In genomic region chr15:10399795-10400194, GRCm38 (mm10) we compare ENCODE assay signal across 13 mouse cellular contexts. TPM values are rescaled to one million over a fixed set of nuclear protein-coding genes. Genes with fewer than 3 reads are reported as not detected.
DNase-seq lines count a peak whose midpoint lies in the region; ATAC-seq and TF ChIP-seq lines count a peak whose summit lies in the region.
"Had no signal": no experiment of that assay in that cellular context is flagged by ENCODE, and none has a peak within 500 bp of the region (broad histone marks: within the 10 kb centered on the region; RNA-seq: fewer than 3 reads in every experiment).

No protein-coding gene starts in this region.

- no peaks in the 10 kb centered on the region for H3K27me3 ChIP-seq in hindbrain, postnatal 0 days (ENCODE audit: insufficient read depth, low read length)
- no peaks in the 10 kb centered on the region for H3K27me3 ChIP-seq in hindbrain, embryonic 16.5 days (replicated peaks; ENCODE audit: control insufficient read depth, insufficient read depth, low read length)
- no peaks in the 10 kb centered on the region for H3K27me3 ChIP-seq in kidney, embryonic 14.5 days (ENCODE audit: control insufficient read depth, insufficient read depth, low read length)
- no peaks in the 10 kb centered on the region for H3K27me3 ChIP-seq in liver, embryonic 14.5 days (ENCODE audit: control insufficient read depth, insufficient read depth, low read length)
- H3K27me3 ChIP-seq in forebrain, embryonic 14.5 days (replicated peaks; ENCODE audit: control insufficient read depth, insufficient read depth, low read length) = no peaks in the 10 kb centered on the region
- H3K27me3 ChIP-seq: forebrain, embryonic 15.5 days had no signal

- whole genome bisulfite sequencing in hindbrain, postnatal 0 days = 74% methylated on average over 2 of the region's 2 CpGs
- WGBS in hindbrain, embryonic 16.5 days = 75% methylated on average over 2 of the region's 2 CpGs
- 69% methylated on average over 2 of the region's 2 CpGs for WGBS in kidney, embryonic 14.5 days
- WGBS in liver, embryonic 14.5 days (ENCODE audit: insufficient replicate concordance) = 48% methylated on average over 2 of the region's 2 CpGs
- 68% methylated on average over 2 of the region's 2 CpGs for WGBS in forebrain, embryonic 14.5 days

- H3K4me2 ChIP-seq in hindbrain, postnatal 0 days (ENCODE audit: low read depth, low read length) = no peak overlapping the region
- H3K4me2 ChIP-seq in hindbrain, embryonic 16.5 days (ENCODE audit: low read length) = no peak overlapping the region
- H3K4me2 ChIP-seq in kidney, embryonic 14.5 days (replicated peaks; ENCODE audit: low read depth, low read length) = no peak overlapping the region
- no peak overlapping the region for H3K4me2 ChIP-seq in liver, embryonic 14.5 days (ENCODE audit: low read depth)
- no peak overlapping the region for H3K4me2 ChIP-seq in forebrain, embryonic 14.5 days (ENCODE audit: low read length)
- H3K4me2 ChIP-seq: forebrain, embryonic 15.5 days had no signal

- H3K4me3 ChIP-seq in hindbrain, postnatal 0 days (ENCODE audit: low read length) = no peak overlapping the region
- H3K4me3 ChIP-seq in hindbrain, embryonic 16.5 days (ENCODE audit: low read length) = no peak overlapping the region
- no peak overlapping the region for H3K4me3 ChIP-seq in kidney, embryonic 14.5 days (ENCODE audit: low read length)
- no peak overlapping the region for H3K4me3 ChIP-seq in liver, embryonic 14.5 days (ENCODE audit: insufficient read depth in 1 of 2, low read depth in 2 of 2, low read length in 2 of 2)
- no peak overlapping the region for H3K4me3 ChIP-seq in forebrain, embryonic 14.5 days (ENCODE audit: low read depth, low read length)
- H3K4me3 ChIP-seq: forebrain, embryonic 15.5 days had no signal

- TF ChIP-seq CTCF in hindbrain, postnatal 0 days (IDR thresholded peaks at IDR 0.05; ENCODE audit: low read depth) = no peak
- TF ChIP-seq CTCF in liver, embryonic 14.5 days (IDR thresholded peaks at IDR 0.05; ENCODE audit: low read depth) = no peak

- no peaks in the 10 kb centered on the region for H3K4me1 ChIP-seq in hindbrain, postnatal 0 days (ENCODE audit: insufficient read depth, low read length)
- H3K4me1 ChIP-seq in hindbrain, embryonic 16.5 days (ENCODE audit: control insufficient read depth, insufficient read depth, low read depth, low read length) = no peaks in the 10 kb centered on the region
- H3K4me1 ChIP-seq in kidney, embryonic 14.5 days (ENCODE audit: control insufficient read depth, insufficient read depth, low read length) = no peaks in the 10 kb centered on the region
- peaks cover 0 to 2% of the 10 kb centered on the region in 2 experiments; a peak in 1 of 4 replicates for H3K4me1 ChIP-seq in liver, embryonic 14.5 days (replicated peaks; ENCODE audit: control insufficient read depth in 2 of 2, insufficient read depth in 2 of 2, low read length in 1 of 2)
- no peaks in the 10 kb centered on the region for H3K4me1 ChIP-seq in forebrain, embryonic 14.5 days (ENCODE audit: control insufficient read depth, insufficient read depth, low read length)
- H3K4me1 ChIP-seq: forebrain, embryonic 15.5 days had no signal

- no peak overlapping the region for H3K27ac ChIP-seq in hindbrain, postnatal 0 days
- no peak overlapping the region for H3K27ac ChIP-seq in hindbrain, embryonic 16.5 days (ENCODE audit: low read depth, low read length)
- no peak overlapping the region for H3K27ac ChIP-seq in kidney, embryonic 14.5 days (ENCODE audit: low read depth, low read length)
- H3K27ac ChIP-seq in liver, embryonic 14.5 days = no peak overlapping the region
- no peak overlapping the region for H3K27ac ChIP-seq in forebrain, embryonic 14.5 days (ENCODE audit: low read depth, low read length)
- H3K27ac ChIP-seq: forebrain, embryonic 15.5 days; macrophage had no signal

- DNase-seq in hindbrain, postnatal 0 days (ENCODE audit: low spot score) = no peak
- peak; percentile 16 to 30 (median 27) for DNase-seq in liver, embryonic 14.5 days (ENCODE audit: low read depth in 3 of 3, low spot score in 3 of 3)
- peak; percentile 31 to 52 for DNase-seq in lung, postnatal 4 days
- DNase-seq in spleen, postnatal 36 days (ENCODE audit: low spot score in 2 of 2) = no peak
- DNase-seq in forebrain, embryonic 14.5 days (ENCODE audit: low spot score) = no peak
- DNase-seq in MN1 (ENCODE audit: low spot score) = no peak
- DNase-seq: thymus, postnatal 36 days had no signal

- no peaks in the 10 kb centered on the region for H3K9me3 ChIP-seq in hindbrain, postnatal 0 days (ENCODE audit: low read length)
- no peaks in the 10 kb centered on the region for H3K9me3 ChIP-seq in hindbrain, embryonic 16.5 days (ENCODE audit: control insufficient read depth, low read length)
- H3K9me3 ChIP-seq in kidney, embryonic 14.5 days (ENCODE audit: control insufficient read depth, low read length) = no peaks in the 10 kb centered on the region
- no peaks in the 10 kb centered on the region for H3K9me3 ChIP-seq in liver, embryonic 14.5 days (ENCODE audit: control insufficient read depth, low read length)
- no peaks in the 10 kb centered on the region for H3K9me3 ChIP-seq in forebrain, embryonic 14.5 days (replicated peaks; ENCODE audit: control insufficient read depth, low read length)
- H3K9me3 ChIP-seq: forebrain, embryonic 15.5 days had no signal

- H3K36me3 ChIP-seq in hindbrain, postnatal 0 days (ENCODE audit: insufficient read depth, low read length) = no peaks in the 10 kb centered on the region
- no peaks in the 10 kb centered on the region for H3K36me3 ChIP-seq in hindbrain, embryonic 16.5 days (ENCODE audit: control insufficient read depth, insufficient read depth, low read length)
- H3K36me3 ChIP-seq in kidney, embryonic 14.5 days (ENCODE audit: control insufficient read depth, insufficient read depth, low read length) = no peaks in the 10 kb centered on the region
- no peaks in the 10 kb centered on the region for H3K36me3 ChIP-seq in liver, embryonic 14.5 days (replicated peaks; ENCODE audit: control insufficient read depth, insufficient read depth, low read depth)
- H3K36me3 ChIP-seq in forebrain, embryonic 14.5 days (ENCODE audit: control insufficient read depth, insufficient read depth, low read length) = no peaks in the 10 kb centered on the region
- H3K36me3 ChIP-seq: forebrain, embryonic 15.5 days had no signal

- no peak for TF ChIP-seq EP300 in liver, embryonic 14.5 days (IDR thresholded peaks at IDR 0.05; ENCODE audit: low read depth)

- no peak overlapping the region for H3K9ac ChIP-seq in hindbrain, postnatal 0 days (replicated peaks; ENCODE audit: low read length)
- H3K9ac ChIP-seq in hindbrain, embryonic 16.5 days (ENCODE audit: low read depth, low read length) = no peak overlapping the region
- H3K9ac ChIP-seq in kidney, embryonic 14.5 days (ENCODE audit: low read depth, low read length) = no peak overlapping the region
- H3K9ac ChIP-seq in liver, embryonic 14.5 days (replicated peaks) = no peak overlapping the region
- H3K9ac ChIP-seq in forebrain, embryonic 14.5 days (ENCODE audit: low read length) = no peak overlapping the region
- H3K9ac ChIP-seq: forebrain, embryonic 15.5 days had no signal

- 0 out of 2 replicates have a peak, but pooled peaks have one; percentile 29 for ATAC-seq in hindbrain, postnatal 0 days
- no peak for ATAC-seq in hindbrain, embryonic 16.5 days
- ATAC-seq in kidney, embryonic 14.5 days (ENCODE audit: low FRiP score, low TSS enrichment) = peak; percentile 57; the same call in 1 of the 2 replicates
- peak; percentile 85 for ATAC-seq in liver, embryonic 14.5 days (ENCODE audit: insufficient read depth)
- no peak; the same call in 1 of the 2 replicates for ATAC-seq in forebrain, embryonic 14.5 days

RNA-seq across cellular contexts. Expression of gene Agxt2, which starts 41.5 kb away (rescaled TPM):
- total RNA-seq in hindbrain, postnatal 0 days (2014; rRNA removed) = not detected in 2 replicates
- not detected in 2 replicates for polyA plus RNA-seq in hindbrain, postnatal 0 days (2015; fragmentation: Nextera tagmentation; extraction: Ambion mirVana)
- polyA plus RNA-seq in hindbrain, embryonic 16.5 days (2015; fragmentation: Nextera tagmentation; extraction: Ambion mirVana) = not detected in 2 replicates
- polyA plus RNA-seq in kidney, embryonic 14.5 days (2014; fragmentation: Nextera tagmentation; extraction: Ambion mirVana) = 1.3 and 1.5 TPM in 2 replicates
- polyA plus RNA-seq in liver, embryonic 14.5 days (2012; rRNA removed) = 8.0 and 11.2 TPM in 2 replicates
- 7.5 and 9.4 TPM in 2 replicates for polyA plus RNA-seq in liver, embryonic 14.5 days (2014; fragmentation: Nextera tagmentation; extraction: Ambion mirVana)
- polyA plus RNA-seq in forebrain, embryonic 14.5 days (2014; fragmentation: Nextera tagmentation; extraction: Ambion mirVana) = not detected in 2 replicates
- total RNA-seq: hematopoietic stem cell, adult 5-6 weeks; left cerebral cortex, adult 18-20 months had no signal
- polyA plus RNA-seq: forebrain, embryonic 15.5 days; macrophage had no signal

Comparison
In these comparisons a context has a peak if more than half of its experiments do, and no peak if none do; other contexts are left out.
1. ATAC-seq: peak in hindbrain, postnatal 0 days (single experiment), kidney, embryonic 14.5 days (single experiment) and liver, embryonic 14.5 days (single experiment); none in hindbrain, embryonic 16.5 days (single experiment) and forebrain, embryonic 14.5 days (single experiment).
2. DNase-seq: peak in liver, embryonic 14.5 days (3 of 3) and lung, postnatal 4 days (2 of 2); none in hindbrain, postnatal 0 days (single experiment), spleen, postnatal 36 days (0 of 2), forebrain, embryonic 14.5 days (single experiment) and MN1 (single experiment).